Mouse (Mus musculus): ENCODE measurements around the gene Pmis2.
A peak's percentile ranks its signal among the peaks of the same experiment; 100 is the strongest.

The Pmis2 gene

DNA sequence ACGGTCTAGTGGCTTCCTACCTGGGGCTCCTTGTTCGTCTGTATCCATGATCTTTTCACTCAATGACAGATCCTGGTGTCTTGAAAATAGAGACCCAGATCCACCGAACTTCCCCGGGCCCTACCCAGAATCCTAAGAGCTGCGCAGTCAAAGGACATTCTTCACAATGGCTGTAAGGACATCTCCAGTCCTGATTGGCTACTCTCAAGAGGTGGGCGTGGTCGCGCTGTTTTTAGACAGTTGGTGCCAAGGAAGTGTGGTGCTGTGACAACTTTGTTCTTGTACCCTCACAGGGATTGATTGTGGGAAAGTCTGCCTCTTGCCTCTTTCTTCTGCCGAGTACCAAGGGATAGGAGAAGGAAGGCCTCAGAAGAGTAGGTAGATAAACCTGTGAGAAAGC is at the start of gene Pmis2:
Gene Pmis2, minus strand, starts transcription at position 126 of the 400 bp plus-strand sequence.
- peak; percentile 85 for DNase-seq (ENCODE audit: low read depth, low spot score)

DNA sequence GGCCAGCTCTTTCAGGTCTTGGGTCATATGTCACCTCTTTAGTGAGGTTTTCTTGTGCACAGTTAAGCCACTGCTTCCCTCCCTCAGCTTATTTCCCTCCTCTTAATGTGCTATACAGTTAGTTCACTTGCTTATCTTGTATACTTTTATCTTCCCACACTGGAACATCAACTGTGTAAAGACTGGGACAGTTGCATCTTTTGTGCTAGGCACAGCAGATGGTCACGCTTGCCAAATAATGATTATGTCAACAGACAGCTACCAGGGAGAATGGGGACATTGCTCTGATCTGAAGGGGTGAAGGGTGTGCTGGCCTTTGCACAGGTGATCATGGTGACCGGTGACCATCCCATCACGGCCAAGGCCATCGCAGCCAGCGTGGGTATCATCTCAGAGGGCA is 48.3 kb upstream of the Pmis2 start:
- DNase-seq (ENCODE audit: low read depth, low spot score): no peak

DNA sequence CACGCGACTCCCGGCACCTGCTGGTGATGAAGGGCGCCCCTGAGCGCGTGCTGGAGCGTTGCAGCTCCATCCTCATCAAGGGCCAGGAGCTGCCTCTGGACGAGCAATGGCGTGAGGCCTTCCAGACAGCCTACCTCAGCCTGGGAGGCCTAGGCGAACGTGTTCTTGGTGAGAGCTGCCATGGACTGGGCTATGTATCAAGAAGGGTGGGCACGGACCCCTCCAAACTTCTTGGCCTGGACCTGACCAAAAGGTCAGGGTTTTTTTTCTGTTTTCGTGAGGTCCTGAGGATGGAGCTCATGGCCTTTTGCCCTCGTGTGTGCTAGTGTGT is 46.3 kb upstream of the Pmis2 start:
- no peak for DNase-seq (ENCODE audit: low read depth, low spot score)

DNA sequence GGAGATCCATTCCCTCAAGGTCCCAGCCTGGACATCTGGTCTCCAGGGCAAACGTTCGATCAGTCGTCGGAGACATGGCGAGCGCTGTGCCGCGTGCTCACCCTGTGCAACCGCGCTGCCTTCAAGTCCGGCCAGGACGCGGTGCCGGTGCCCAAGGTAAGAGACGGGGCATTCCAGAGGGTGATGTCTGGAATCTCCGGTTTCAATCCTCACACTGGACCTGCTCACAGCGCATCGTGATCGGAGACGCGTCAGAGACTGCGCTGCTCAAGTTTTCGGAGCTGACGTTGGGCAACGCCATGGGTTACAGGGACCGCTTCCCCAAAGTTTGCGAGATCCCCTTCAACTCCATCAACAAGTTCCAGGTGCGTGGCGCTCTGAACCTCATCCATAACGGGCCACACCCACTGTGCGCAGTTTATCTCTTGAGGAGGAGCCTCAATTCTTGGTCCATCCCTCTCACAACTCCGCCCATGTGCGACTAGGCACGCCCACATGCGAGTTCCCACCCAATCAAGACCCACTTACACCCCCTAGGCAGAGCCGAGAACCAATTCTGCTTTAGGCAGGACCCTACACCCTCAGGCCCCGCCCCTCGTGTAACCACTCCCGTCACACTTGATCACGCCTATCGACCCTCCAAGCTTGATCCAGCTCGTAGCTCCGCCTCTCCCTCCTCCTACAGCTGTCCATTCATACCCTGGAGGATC is 45.8 kb upstream of the Pmis2 start:
- peak; percentile 100 for DNase-seq (ENCODE audit: low read depth, low spot score)

DNA sequence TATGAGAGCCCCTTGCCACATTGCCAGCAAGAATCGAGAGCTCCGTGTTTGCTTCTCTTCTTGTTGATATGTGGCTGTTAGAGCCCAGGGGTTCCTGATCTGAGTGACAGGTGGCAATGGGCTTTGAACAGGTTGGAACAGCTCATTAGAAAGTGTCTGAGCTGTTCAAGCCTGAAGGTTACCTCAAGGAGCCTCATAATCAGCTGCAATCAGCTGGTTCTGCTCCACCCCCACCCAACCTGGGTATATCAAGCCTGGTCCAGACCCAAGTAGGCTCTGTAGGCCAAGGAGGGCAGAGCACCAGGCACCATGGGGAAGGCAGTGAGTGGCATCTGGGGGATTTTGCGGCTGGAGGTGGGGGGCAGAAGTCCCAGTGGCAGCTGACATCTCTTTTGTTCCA is 40.5 kb upstream of the Pmis2 start, which contains the start of gene Atp4a:
Gene Atp4a, plus strand, starts transcription at position 268 of the 400 bp plus-strand sequence.
- DNase-seq (ENCODE audit: low read depth, low spot score): no peak

DNA sequence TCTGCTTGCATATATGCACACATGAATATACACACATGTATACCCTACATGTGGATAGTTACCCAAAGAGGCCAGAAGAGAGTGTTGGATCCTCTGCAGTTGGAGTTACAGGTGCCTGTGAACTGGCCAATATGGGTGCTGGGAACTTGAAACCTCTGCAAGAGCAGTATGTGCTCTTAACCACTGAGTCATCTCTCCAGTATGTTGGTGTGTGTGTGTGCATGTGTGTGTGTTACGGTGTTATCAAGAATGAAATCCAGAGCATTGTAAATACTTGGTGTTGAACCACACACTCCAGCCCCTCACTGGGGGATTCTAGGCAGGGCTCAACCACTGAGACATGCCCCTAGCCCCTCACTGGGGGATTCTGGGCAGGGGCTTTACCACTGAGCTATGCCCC is 36.0 kb upstream of the Pmis2 start:
- DNase-seq (ENCODE audit: low read depth, low spot score): no peak

DNA sequence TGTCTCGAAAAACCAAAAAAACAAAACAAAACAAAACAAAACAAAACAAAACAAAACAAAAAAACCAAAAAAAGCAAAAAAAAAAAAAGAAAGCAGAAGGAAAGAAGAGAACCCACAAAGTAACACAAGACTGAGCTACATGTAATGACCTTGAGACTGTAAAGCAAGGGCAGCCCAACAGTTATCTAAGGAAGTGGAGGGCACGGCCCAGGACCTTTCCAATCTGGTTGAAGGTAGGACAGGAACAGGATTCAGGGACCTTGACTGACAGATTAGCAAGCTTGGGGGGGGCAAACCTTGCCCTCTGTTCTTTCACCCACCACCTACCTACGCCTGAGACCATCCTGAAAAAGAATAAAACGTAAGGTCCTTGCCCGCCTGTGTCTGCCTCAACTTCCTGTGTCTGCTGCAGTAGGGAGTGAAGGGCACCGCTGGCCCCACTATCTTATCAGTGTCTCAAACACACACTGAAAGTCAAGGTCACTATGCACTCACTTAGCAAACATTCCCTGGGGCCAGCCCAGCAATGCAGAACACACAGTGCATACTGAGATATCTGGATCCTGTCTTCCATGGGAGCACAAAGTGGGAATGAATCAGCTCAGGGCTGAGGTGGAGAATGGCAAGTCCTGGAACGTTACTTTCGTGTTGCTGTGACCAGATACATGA is 34.9 kb upstream of the Pmis2 start:
- DNase-seq (ENCODE audit: low read depth, low spot score): no peak

DNA sequence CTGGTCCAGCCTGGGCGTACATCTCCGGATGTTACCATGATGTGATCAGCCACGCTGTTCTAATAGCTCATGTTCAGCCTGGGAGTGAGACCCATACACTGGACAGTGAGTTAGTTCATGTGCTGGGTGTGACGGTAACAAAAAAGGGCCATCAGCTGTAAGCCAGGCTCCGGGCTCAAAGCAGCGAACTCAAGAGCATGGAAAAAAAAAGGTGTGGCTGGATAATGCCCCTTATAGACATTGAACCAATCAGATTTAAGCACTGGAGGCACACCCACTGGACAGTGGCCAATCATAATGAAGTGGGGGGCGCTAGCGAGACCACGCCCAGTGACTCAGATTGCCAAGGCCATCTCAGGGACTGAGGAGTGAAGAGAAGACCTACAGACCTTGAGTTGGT is 27.2 kb upstream of the Pmis2 start, which contains the start of gene 2200002J24Rik:
Gene 2200002J24Rik, plus strand, starts transcription at position 338 of the 400 bp plus-strand sequence.
- peak; percentile 82 for DNase-seq (ENCODE audit: low read depth, low spot score)

DNA sequence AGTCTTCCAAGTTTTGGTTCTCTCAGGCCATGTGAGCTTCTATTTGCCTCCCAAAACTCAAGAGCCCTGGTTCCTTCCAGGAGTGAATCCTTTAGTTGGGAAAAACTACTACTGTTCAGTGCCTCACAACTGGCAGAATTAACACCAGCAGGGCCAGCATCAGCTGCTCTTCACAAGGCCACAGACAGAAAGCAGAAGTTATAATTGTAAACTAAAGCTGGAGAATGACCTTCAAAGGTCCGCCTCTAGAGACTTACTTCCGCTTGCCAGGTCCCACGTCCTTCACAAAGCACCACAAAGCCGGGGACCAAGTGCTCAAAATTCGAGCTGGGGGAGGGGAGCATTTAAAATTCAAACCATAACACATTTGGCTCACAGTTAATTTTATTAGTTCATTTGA is 26.7 kb upstream of the Pmis2 start:
- DNase-seq (ENCODE audit: low read depth, low spot score): no peak

DNA sequence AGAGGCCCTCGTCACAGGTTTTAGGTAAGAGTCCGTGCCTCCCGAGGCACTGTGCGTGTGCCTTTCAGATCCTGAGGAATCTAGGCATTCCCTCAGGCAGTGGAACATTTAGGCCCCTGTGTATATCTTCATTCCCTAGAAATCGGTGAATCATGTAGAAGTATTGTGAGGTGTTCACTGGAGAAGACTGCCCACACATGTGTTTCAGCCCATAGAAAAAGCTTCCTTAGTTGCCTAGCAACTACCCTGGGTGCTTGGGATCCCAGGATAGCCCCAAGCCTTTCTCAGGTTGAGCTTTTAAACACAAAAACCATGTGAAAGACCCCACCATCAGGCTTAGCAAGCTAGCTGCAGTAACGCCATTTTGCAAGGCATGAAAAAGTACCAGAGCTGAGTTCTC is 16.9 kb upstream of the Pmis2 start:
- DNase-seq (ENCODE audit: low read depth, low spot score): no peak

DNA sequence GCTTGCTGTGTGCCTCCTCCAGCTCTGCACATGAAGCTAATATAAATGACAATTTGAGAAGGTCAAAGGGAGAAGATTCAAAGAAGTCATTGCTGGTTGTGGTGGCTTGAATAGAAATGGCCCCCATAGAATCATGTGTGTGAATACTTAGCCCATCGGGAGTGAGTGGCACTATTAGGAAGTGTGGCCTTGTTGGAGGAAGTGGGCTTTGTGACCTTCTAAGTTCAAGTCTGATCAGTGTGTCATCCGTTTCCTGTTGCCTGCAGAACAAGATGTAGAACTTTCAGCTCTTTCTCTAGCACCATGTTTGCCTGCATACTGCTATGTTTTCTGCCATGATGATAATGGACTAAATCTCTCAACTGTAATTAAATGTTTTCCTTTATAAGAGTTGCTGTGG is 12.0 kb upstream of the Pmis2 start:
- DNase-seq (ENCODE audit: low read depth, low spot score): no peak

DNA sequence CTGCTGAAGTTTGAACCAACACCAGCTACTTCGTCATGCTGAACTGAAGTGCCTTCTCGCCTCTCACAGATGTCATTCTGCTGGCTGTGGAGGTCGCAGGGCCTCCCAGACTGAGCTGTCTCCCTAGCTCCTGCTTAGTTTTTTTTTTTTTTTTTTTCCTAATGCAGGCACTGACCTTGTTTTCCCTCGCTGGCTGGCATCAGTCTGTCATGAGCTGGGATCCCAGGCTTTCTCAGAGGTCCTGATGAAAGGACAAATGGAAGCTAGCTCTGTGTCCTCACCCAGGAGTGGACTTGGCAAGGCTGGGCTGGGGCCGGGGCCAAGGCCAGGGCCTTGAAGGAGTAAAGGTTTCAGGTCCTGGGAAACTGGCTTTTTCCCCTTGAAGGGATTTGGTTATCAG is 10.5 kb upstream of the Pmis2 start:
- no peak for DNase-seq (ENCODE audit: low read depth, low spot score)

DNA sequence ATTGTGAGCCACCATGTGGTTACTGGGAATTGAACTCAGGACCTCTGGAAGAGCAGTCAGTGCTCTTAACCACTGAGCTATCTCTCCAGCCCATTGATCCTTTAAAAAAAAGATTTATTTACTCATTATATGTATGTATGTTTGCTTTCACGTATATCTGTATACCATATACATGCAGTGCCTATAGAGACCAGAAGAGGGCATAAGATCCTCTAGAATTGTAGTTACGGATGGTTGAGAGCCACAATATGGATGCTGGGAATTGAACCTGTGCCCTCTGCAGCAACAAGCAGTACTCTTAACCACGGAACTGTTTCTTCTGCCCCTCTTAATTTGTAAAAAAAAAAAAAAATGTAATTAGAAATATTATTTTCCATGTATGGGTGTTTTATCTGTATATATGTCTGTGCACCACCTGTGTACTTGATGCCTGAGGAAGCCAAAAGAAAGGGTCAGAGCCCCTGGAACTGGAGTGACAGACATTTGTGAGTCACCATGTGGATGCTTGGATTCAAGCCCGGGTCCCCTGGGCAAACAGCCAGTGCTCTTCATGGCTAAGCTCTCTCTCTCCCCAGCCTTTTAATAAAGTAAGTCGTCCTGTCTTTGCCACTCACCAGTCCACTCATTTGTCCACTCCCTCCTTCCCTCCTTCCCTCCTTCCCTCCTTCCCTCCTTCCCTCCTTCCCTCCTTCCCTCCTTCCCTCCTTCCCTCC is 7.0 kb upstream of the Pmis2 start:
- DNase-seq (ENCODE audit: low read depth, low spot score): no peak

DNA sequence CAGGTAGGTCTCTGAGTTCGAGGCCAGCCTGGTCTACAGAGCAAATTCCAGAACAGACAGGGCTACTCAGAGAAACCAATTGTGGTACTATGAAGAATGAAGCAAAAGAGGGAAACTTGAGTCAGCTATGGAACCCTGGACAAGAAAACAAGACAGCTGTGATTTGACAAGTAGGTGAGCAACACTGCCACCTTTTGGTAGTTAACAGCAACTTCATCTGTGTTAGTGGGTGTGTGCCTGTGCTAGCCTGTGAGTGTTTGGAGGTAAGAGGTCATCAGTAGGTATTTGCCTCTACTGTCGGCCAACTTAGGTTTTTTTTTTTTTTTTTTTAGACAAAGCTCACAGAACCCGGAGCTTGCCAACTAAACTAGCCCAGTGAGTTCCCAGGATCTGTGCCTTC is 2.2 kb downstream of the Pmis2 start:
- DNase-seq (ENCODE audit: low read depth, low spot score): peak; percentile 89

DNA sequence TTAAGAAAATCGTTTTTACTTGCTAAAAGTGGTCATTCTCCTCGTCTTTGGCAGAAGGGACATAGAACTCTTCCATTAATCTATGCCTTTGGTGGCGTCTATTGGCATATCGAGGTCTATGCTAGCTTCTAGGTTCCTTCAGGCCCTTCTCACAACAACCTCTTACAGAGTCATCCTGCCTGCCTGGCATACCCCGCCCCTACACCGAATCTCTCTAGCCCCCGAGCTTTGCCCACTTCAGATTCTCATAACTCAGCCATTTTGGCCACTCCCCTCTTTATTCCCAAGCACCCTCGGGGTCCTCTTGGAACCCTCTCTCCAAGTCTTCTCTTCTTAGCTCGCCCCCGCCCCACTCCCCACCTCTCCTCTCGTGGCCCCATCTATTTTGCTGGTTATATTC is 6.1 kb downstream of the Pmis2 start:
- DNase-seq (ENCODE audit: low read depth, low spot score): peak; percentile 27

DNA sequence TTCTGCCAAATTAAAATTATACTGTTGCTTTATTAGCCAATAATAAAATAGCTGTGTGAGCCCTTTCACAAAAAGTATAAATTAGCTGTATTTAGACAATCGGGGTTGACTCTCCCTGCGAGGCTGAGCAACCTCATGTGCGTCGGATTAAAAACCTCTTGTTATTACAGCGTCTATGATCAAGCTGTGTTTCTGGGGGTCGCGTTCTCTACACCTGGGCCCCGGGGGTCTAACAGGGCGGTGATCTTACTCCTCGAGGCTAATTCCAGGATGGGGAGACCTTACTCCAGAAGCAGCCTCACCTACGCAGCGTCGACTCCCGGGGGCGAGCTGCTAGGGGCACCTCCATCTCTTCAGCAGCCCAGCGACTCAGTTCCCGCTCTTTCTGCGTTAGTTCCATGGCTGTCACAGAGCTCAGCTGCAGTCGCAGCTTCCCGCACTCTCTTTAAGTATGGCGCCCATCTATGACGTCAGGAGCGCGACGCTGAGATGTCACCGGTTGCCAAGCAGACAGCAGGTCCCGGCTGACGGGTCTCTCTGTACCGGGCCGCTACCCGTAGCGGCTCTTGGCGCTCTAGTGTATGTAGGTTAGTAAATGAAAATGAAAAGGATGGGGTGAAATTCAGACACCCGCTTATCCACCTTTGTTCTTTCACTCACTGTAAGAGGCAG is 6.7 kb downstream of the Pmis2 start, which contains the start of gene Haus5:
Gene Haus5, minus strand, starts transcription at position 466 of the 672 bp plus-strand sequence.
- peak; percentile 95 for DNase-seq (ENCODE audit: low read depth, low spot score)

DNA sequence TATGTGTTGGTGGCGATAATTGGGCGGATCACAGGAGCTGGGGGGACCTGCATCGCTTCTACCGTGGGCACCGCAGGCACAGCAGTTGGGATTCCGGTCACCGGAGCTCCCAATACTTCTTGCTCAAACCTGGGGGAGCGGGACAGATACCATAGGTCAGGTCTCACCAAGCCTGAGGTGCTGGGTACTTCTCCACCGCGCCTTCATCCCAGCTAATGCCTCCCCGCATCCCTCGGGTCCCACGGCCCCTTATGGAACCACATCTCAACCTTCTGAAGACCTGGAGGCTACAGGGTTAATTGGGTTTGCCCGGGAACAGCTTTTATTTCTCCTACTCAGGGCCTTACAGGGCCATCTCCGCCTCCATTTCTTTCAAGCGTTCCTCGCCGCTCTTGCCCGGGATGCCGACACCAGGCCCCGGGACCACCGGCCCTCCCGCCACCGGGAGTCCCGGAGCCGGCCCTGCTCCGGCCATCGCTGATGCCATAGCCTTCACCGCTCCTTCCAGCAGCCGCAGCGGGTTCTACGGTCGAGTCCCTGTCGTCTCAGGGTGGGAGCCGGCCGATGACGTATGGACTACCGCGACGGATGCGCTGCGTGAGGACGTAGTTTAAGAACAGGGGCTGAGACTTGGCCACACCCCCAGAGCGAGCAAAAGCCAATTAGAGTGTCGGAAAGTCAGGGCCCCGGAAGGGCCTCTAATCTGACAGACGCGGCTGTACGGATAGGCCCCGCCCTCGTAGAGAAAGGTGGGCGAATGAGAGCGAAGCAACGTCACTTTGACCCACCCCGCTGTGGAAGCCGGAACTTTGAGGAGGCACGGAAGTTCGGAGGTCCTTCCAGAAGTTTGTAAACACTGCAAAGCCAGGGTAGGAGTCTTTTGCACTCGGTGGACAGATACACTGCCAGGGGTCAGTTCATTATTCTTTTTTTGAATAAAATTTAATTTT is 21.5 kb downstream of the Pmis2 start, which contains the start of gene Rbm42:
Gene Rbm42, minus strand, starts transcription at position 727 of the 950 bp plus-strand sequence.
- DNase-seq (ENCODE audit: low read depth, low spot score): peak; percentile 100

DNA sequence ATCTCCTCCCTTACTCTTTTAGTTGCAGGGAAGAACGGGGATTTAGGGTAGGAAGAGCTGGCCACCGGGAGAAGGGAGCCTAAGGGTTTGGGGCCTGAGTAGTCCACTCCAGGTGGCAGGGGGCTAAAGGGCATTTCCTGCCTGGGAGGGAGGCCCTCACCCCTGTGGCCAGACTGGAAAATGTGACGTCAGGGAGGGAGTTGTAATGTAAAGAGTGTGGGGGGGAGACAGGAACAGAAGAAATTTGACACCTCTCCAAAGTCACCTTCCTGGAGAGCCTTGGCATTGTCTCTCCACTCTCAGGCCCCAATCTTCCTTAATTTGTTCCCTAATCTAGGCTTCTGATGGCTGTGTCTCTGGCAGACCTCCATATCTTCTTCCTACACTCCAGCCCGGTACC is 32.3 kb downstream of the Pmis2 start:
- DNase-seq (ENCODE audit: low read depth, low spot score): peak; percentile 54

DNA sequence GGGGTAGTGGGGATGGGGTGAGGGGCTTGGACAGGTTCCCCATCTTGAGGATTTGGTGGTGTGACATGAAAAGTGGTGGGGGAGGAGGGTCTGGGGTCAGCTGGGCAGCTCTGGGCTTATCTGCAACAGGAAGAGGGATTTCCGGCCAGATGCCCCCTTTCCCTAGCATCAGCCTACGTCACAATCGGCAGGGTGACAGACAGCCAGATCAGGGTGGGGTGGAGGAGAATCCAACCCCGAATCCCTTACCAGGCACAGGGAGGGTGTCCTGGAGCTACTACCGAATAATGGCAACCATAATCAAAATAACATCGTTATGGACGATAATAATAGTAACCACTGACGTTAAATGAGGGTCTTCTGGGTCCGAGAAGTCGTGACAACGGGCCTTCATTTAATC is 35.0 kb downstream of the Pmis2 start:
- no peak for DNase-seq (ENCODE audit: low read depth, low spot score)

DNA sequence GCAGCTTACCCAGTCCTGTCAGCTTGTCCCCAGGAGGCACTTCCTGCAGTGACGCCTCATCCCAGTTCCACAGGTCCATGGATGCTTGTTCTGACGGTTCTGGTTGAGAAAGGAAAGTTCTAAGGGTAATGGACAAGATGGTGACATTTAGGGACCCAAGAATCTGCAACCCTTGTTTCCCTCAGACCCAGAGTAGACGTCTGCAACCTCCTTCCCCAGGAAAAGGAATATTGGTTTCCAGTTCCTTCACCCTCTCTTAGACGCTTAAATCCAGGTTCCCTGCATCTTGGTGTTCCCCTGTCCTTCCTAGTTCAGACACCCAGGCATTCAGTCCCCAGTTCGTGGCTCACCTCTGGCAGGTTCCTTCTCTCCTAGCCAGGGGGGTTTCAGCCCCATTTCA is 35.7 kb downstream of the Pmis2 start, which contains the start of gene Etv2:
Gene Etv2, minus strand, starts transcription at position 101 of the 400 bp plus-strand sequence.
- no peak for DNase-seq (ENCODE audit: low read depth, low spot score)

DNA sequence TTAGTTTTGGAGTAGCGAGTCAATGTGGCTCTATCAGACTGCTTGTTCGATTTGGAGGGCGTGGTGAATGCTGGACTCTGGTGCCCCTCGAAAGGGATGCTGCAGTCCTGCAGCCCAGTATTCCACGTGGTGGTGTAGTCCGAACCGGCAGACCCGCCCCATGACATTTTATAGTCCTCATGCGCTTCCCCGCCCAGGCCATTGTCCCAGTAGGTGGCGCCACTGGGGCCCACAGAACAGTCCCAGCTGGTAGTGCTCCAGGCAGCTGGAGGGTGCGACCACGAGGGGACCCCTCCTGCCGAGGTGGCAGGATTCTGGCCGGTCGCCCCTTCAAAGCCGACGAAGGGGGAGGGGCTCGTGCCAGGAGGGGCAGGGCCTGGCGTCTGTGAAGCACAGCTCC is 36.8 kb downstream of the Pmis2 start:
- peak; percentile 93 for DNase-seq (ENCODE audit: low read depth, low spot score)
